Mouse (Mus musculus): ENCODE results near the gene Tmem56.

GRCm38 (mm10) chr3:121242941-121243340 lies 40.0 kb downstream of the Tmem56 start:
- TF ChIP-seq CTCF (IDR thresholded peaks at IDR 0.05; ENCODE audit: low read depth, low read length) (no peak), POLR2A (IDR thresholded peaks at IDR 0.05; ENCODE audit: extremely low read depth, insufficient read depth, low read length) (no peak)
